Mouse (Mus musculus) forebrain, embryonic 10.5 days (tissue): ENCODE results near the gene Eva1c. TPM values are rescaled to one million over a fixed set of nuclear protein-coding genes. Genes with fewer than 3 reads are reported as not detected.
A peak's percentile ranks its signal among the peaks of the same experiment; 100 is the strongest.
"Not testable (repeated sequence)": the region's sequence is repeated elsewhere in the genome, so short reads cannot be mapped to it uniquely, and the experiment has no call there.

Source experiments
- DNase-seq: peaks from one replicate; pipeline ENCODE4 v3.0.0-alpha.2; 2017; ENCODE audit warnings: low spot score; ENCODE audit errors: extremely low spot score
- H3K27ac ChIP-seq: fragments of 300-500 bp; sonication (generic); 2 replicates; pipeline ENCODE4 v1.5.1; 2016; ENCODE audit warnings: mild to moderate bottlenecking
- H3K27me3 ChIP-seq: fragments of 300-500 bp; sonication (generic); 2 replicates; pipeline ENCODE4 v1.6.1; 2016; ENCODE audit warnings: mild to moderate bottlenecking; ENCODE audit not compliant: poor library complexity, severe bottlenecking
- H3K36me3 ChIP-seq: fragments of 300-500 bp; sonication (generic); replicated peaks from 2 replicates; pipeline ENCODE4 v1.6.1; 2016; ENCODE audit warnings: mild to moderate bottlenecking, moderate library complexity
- H3K4me1 ChIP-seq: fragments of 300-500 bp; sonication (generic); 2 replicates; pipeline ENCODE4 v1.6.1; 2016
- H3K4me3 ChIP-seq: fragments of 300-500 bp; sonication (generic); 2 replicates; pipeline ENCODE4 v1.5.1; 2016; ENCODE audit warnings: mild to moderate bottlenecking, moderate library complexity
- H3K9me3 ChIP-seq: fragments of 300-500 bp; sonication (generic); 2 replicates; pipeline ENCODE4 v1.6.1; 2016; ENCODE audit warnings: mild to moderate bottlenecking, moderate library complexity
- WGBS: fragments of 180-500 bp; shearing (Covaris S2); methylation state at CpG from one replicate; pipeline ENCODE4 v1.1.7; 2016; 5-methylcytosine and 5-hydroxymethylcytosine counted together
- polyA plus RNA-seq: library from polyadenylated mRNA; unstranded; fragments of >200 nt; fragmentation: Nextera tagmentation; extraction: Ambion mirVana; gene quantifications from 2 replicates; pipeline ENCODE4 v1.2.1, GENCODE M21; 2016

The Eva1c gene
- polyA plus RNA-seq, 1 experiment from 2014 or later: 0.48 TPM

DNA sequence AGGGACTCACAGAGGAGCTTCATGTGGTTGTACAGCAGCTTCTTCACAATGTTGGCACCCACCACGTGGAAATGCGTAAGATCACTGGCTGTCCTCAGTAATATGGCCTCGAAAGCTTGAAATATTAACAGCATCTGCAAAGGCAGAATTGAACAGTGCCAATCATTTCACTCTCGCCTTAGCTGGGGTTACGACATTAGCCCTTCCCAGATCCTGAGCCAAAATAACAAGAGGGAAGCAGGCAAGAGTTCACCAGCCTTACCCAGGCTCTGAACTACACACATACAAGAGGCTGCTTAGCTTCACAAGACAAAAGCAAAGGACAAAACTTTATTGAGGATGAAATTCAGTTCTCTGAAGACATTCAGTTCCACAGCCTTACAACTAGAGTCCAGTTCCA lies 22.1 kb upstream of the Eva1c start:
- Histone ChIP-seq H3K9me3 (no peaks in the 10 kb centered on the region), H3K36me3 (peaks cover 63% of the 10 kb centered on the region), H3K4me1 (peaks cover 9% of the 10 kb centered on the region), H3K27me3 (no peaks in the 10 kb centered on the region), H3K4me3 (no peak overlapping the region), H3K27ac (no peak overlapping the region)
- DNase-seq: no peak
- 92% methylated on average over 5 of the region's 5 CpGs for WGBS

DNA sequence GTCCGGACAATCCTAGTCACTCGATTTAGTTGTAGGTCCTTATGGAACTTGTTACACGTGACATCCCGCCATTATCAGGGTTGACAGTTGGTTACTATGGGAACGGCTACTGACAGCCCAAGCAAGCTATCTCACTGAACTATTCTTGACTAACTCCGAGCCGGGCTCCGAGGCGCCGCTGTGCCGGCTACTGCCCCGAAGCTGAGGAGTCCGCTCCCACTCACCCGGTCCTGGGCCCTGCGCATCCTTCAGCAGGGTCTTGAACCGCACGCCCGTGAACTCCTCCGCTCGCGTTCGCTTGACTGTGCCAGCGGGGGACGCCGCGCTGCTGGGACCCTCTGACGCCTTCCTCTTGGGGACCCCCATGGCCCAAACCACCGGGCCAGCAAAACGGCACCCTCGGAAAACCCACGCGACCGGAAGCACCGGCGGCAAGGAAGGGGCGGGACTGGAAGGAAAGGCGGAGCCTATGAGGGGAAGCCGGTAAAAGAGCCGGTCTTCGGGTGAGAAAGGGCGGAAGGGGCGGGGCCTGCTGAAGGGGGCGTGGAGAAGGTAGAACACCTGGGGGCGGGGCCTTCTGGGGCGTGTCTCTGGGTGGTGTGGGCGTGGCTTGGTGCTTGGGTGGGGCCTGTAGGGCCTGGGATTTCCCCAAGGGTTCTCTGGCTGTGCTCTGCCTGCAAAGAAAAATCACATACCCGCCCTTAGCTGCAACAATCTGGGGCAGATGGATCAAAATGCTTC lies 16.4 kb upstream of the Eva1c start, which contains the start of gene Urb1:
Gene Urb1, minus strand, starts transcription at position 439 of the 741 bp plus-strand sequence.
- Histone ChIP-seq H3K9me3 (no peaks in the 10 kb centered on the region), H3K4me1 (peaks cover 26% of the 10 kb centered on the region), H3K27me3 (no peaks in the 10 kb centered on the region), H3K36me3 (peaks cover 10% of the 10 kb centered on the region), H3K27ac (peak within 1 kb of the TSS; percentile 79), H3K4me3 (peak within 1 kb of the TSS; percentile 90)
- peak; percentile 100 for DNase-seq
- under 1% methylated on average over 47 of the region's 47 CpGs for WGBS

DNA sequence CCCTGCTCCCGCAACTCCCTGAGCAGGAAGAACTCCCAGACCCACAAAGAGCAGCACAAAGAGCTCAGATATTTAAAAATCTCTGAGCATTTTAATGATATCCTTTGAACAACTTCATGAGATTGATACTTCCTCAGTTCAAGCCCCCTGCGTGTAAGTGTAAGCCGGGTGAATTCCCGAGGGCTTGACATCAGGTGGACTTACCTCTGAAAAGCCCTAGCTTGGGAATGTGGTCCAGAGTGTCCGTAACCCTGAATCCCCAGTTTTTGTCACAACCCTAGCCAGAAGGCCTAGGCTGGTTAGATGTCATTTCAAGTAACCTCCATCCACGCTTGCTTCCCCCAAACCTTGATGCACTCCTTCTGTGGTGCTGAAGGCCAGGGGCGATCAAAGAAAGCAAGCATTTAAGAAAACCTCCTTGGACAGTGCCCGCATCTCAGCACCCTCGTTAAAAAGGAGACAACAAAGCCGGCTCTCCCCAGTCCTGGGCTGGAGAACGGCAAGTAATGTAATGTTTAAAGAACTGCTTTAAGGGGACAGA lies 15.7 kb upstream of the Eva1c start:
- Histone ChIP-seq H3K4me1 (peaks cover 26% of the 10 kb centered on the region), H3K27me3 (no peaks in the 10 kb centered on the region), H3K4me3 (peak overlapping the region; percentile 90), H3K36me3 (0 out of 2 replicates have a peak, but pooled peaks cover 5% of the 10 kb centered on the region), H3K27ac (peak overlapping the region; percentile 79), H3K9me3 (no peaks in the 10 kb centered on the region)
- no peak for DNase-seq
- WGBS: 58% methylated on average over 11 of the region's 11 CpGs

DNA sequence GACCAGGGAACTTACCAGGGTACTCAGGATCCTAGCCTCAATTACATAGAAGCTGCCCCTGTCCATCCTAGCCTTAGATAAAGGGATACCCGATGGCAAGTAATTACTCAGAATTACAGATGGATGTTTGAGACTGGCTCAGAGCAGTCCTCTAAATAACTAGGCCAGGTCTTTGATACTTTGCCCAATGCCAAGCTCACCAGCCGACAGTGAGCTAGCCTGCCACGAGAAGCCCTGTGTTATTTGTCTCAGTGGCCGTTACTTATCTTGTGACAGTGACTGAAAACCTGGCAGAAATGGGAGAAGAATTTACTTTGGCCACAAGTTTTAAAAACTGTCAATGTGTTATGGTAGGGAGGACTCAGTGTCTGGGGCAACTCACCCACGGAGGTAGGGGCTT lies 14.4 kb upstream of the Eva1c start:
- Histone ChIP-seq H3K36me3 (0 out of 2 replicates have a peak, but pooled peaks cover 5% of the 10 kb centered on the region), H3K27me3 (no peaks in the 10 kb centered on the region), H3K4me1 (peaks cover 26% of the 10 kb centered on the region), H3K27ac (no peak overlapping the region), H3K4me3 (no peak overlapping the region), H3K9me3 (no peaks in the 10 kb centered on the region)
- WGBS: 90% methylated on average over 5 of the region's 5 CpGs
- DNase-seq: no peak

DNA sequence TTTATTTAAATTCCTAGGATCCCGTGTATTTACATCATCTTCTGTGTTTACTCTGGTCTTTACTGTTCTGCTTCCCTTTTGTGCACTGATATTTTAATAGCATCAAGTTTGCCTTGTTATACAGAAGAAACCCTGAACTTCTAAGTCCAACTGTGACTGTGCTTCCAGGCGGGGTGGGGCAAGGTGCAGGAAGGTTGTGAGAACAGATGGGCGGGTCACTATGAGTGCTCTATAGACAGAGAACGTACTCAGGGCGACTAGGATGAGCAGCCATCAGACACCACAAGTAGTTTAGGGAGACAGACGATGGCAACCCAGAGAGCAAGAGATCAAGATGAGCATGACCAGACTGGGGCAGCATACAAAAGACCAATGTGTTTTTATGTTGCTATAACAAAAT lies 6.2 kb upstream of the Eva1c start:
- H3K9me3 ChIP-seq: no peaks in the 10 kb centered on the region
- H3K36me3 ChIP-seq: no peaks in the 10 kb centered on the region
- no peak overlapping the region for H3K27ac ChIP-seq
- no peaks in the 10 kb centered on the region; the same call in 1 of the 2 replicates for H3K27me3 ChIP-seq
- H3K4me1 ChIP-seq: no peaks in the 10 kb centered on the region
- WGBS: 87% methylated on average over 6 of the region's 6 CpGs
- no peak overlapping the region for H3K4me3 ChIP-seq
- DNase-seq: no peak

- H3K27me3 ChIP-seq: peaks cover 4% of the 10 kb centered on the region; the same call in 1 of the 2 replicates
- no peaks in the 10 kb centered on the region for H3K36me3 ChIP-seq
- no peak overlapping the region for H3K4me3 ChIP-seq
- H3K4me1 ChIP-seq: no peaks in the 10 kb centered on the region
- 92% methylated on average over 14 of the region's 14 CpGs for WGBS
- H3K9me3 ChIP-seq: no peaks in the 10 kb centered on the region
- H3K27ac ChIP-seq: no peak overlapping the region
- no peak for DNase-seq
Observed at GRCm38 (mm10) chr16:90821046-90821697, 5.3 kb upstream of the Eva1c start.

- WGBS: 91% methylated on average over 10 of the region's 10 CpGs
- no peak overlapping the region for H3K27ac ChIP-seq
- no peaks in the 10 kb centered on the region for H3K4me1 ChIP-seq
- no peaks in the 10 kb centered on the region for H3K9me3 ChIP-seq
- no peaks in the 10 kb centered on the region for H3K36me3 ChIP-seq
- DNase-seq: no peak
- H3K4me3 ChIP-seq: no peak overlapping the region
- peaks cover 5% of the 10 kb centered on the region for H3K27me3 ChIP-seq
Observed at GRCm38 (mm10) chr16:90822284-90822935, 4.1 kb upstream of the Eva1c start.

GRCm38 (mm10) chr16:90822981-90823380 lies 3.5 kb upstream of the Eva1c start:
- no peaks in the 10 kb centered on the region for H3K36me3 ChIP-seq
- H3K4me3 ChIP-seq: no peak overlapping the region
- H3K27ac ChIP-seq: no peak overlapping the region
- H3K4me1 ChIP-seq: no peaks in the 10 kb centered on the region
- 75% methylated on average over 7 of the region's 7 CpGs for WGBS
- H3K27me3 ChIP-seq: peaks cover 11% of the 10 kb centered on the region
- no peak for DNase-seq
- no peaks in the 10 kb centered on the region for H3K9me3 ChIP-seq

GRCm38 (mm10) chr16:90823986-90824385 lies 2.5 kb upstream of the Eva1c start:
- H3K4me1 ChIP-seq, H3K36me3 ChIP-seq, H3K9me3 ChIP-seq, H3K4me3 ChIP-seq, DNase-seq, H3K27ac ChIP-seq: not testable (repeated sequence)
- peaks cover 21% of the 10 kb centered on the region for H3K27me3 ChIP-seq
- 86% methylated on average over 4 of the region's 4 CpGs for WGBS

- no peak overlapping the region for H3K4me3 ChIP-seq
- 84% methylated on average over 5 of the region's 5 CpGs for WGBS
- DNase-seq: no peak
- peaks cover 17% of the 10 kb centered on the region for H3K4me1 ChIP-seq
- H3K36me3 ChIP-seq: no peaks in the 10 kb centered on the region
- H3K27me3 ChIP-seq: peaks cover 41% of the 10 kb centered on the region
- H3K9me3 ChIP-seq: no peaks in the 10 kb centered on the region
- H3K27ac ChIP-seq: no peak overlapping the region
Observed at GRCm38 (mm10) chr16:90826041-90826440, 478 bp upstream of the Eva1c start.

GRCm38 (mm10) chr16:90827498-90827897 lies 979 bp downstream of the Eva1c start:
- no peak overlapping the region for H3K4me3 ChIP-seq
- H3K9me3 ChIP-seq: no peaks in the 10 kb centered on the region
- no peaks in the 10 kb centered on the region for H3K36me3 ChIP-seq
- no peak overlapping the region for H3K27ac ChIP-seq
- WGBS: 84% methylated on average over 9 of the region's 9 CpGs
- H3K4me1 ChIP-seq: peaks cover 31% of the 10 kb centered on the region
- no peak for DNase-seq
- H3K27me3 ChIP-seq: peaks cover 56% of the 10 kb centered on the region

DNA sequence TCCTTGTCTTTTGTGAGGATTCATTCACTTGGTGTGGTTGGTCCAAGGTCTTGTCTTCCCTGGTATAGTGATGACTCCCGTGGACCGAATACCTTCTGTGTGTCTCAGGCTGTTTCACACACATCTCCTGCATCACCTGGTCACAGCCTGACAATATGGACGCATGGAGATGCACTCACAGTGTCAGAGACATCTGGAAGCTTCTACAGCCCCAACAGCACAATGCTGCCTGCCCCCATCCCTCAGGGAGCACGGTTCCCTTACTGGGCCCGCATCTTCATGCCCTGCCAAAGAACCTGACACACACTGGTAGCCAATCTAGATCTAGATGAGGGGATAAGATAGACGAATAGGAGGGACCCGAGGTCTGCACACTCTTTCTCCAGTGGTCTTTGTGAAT lies 2.6 kb downstream of the Eva1c start:
- no peaks in the 10 kb centered on the region for H3K36me3 ChIP-seq
- H3K9me3 ChIP-seq: no peaks in the 10 kb centered on the region
- peaks cover 47% of the 10 kb centered on the region for H3K4me1 ChIP-seq
- H3K27ac ChIP-seq: no peak overlapping the region
- no peak overlapping the region for H3K4me3 ChIP-seq
- no peak for DNase-seq
- 81% methylated on average over 7 of the region's 7 CpGs for WGBS
- peaks cover 72% of the 10 kb centered on the region for H3K27me3 ChIP-seq
